Mouse (Mus musculus) CH12.LX (cell line): ENCODE data around the gene Zfp82. TPM values are rescaled to one million over a fixed set of nuclear protein-coding genes. Genes with fewer than 3 reads are reported as not detected.

Experiments used
- DNase-seq: peaks from one replicate; pipeline ENCODE4 v3.0.0-alpha.2; 2013; ENCODE audit errors: extremely low read depth
- H3K27ac ChIP-seq: 2 replicates; pipeline ENCODE4 v1.5.1; 2012; ENCODE audit warnings: low read depth, mild to moderate bottlenecking, control low read depth, moderate library complexity; ENCODE audit not compliant: insufficient read depth
- H3K27me3 ChIP-seq: replicated peaks from 2 replicates; pipeline ENCODE3; 2012; ENCODE audit warnings: inconsistent platforms
- H3K36me3 ChIP-seq, 2 experiments: replicated peaks in 1 of 2; 2 replicates each; pipeline versions ENCODE3 to v1.6.1; 2012; ENCODE audit warnings: inconsistent platforms in 1 of 2, low read length in 1 of 2, mild to moderate bottlenecking in 1 of 2, mixed read lengths in 1 of 2, moderate library complexity in 1 of 2; ENCODE audit not compliant: control insufficient read depth in 1 of 2, insufficient read depth in 1 of 2
- H3K4me1 ChIP-seq, 2 experiments: 2 replicates each; pipeline ENCODE4 v1.6.1; 2012; ENCODE audit warnings: inconsistent platforms in 1 of 2, moderate library complexity in 1 of 2; ENCODE audit not compliant: insufficient read depth in 2 of 2, control insufficient read depth in 1 of 2
- H3K4me2 ChIP-seq: 2 replicates; pipeline ENCODE4 v1.6.1; 2012; ENCODE audit warnings: low read depth, mild to moderate bottlenecking, control low read depth; ENCODE audit not compliant: poor library complexity, insufficient read depth, severe bottlenecking
- H3K4me3 ChIP-seq, 3 experiments: fragments of 150-350 bp in 1 of 3; sonication (generic) in 1 of 3; replicated peaks in 1 of 3; 2 replicates each; pipeline versions ENCODE3 to v1.5.1; 2011 to 2012; ENCODE audit warnings: low read depth in 2 of 3, low read length in 2 of 3, mild to moderate bottlenecking in 2 of 3, moderate library complexity in 2 of 3, control low read depth in 1 of 3, improper control_type of control experiment in 1 of 3, inconsistent platforms in 1 of 3, mixed read lengths in 1 of 3; ENCODE audit not compliant: poor library complexity in 1 of 3
- H3K79me2 ChIP-seq: replicated peaks from 2 replicates; pipeline ENCODE4 v1.6.1; 2012; ENCODE audit warnings: mild to moderate bottlenecking, moderate library complexity; ENCODE audit not compliant: control insufficient read depth, poor library complexity, insufficient read depth, severe bottlenecking; ENCODE audit errors: extremely low read depth
- H3K9ac ChIP-seq: 2 replicates; pipeline ENCODE4 v1.6.1; 2012; ENCODE audit warnings: low read depth, mild to moderate bottlenecking, control low read depth, moderate library complexity; ENCODE audit not compliant: insufficient read depth
- H3K9me3 ChIP-seq: replicated peaks from 2 replicates; pipeline ENCODE3; 2012; ENCODE audit warnings: low read length, inconsistent platforms, mixed read lengths
- BHLHE40 ChIP-seq: IDR thresholded peaks from 2 replicates; pipeline ENCODE4 v1.6.1; 2011; ENCODE audit warnings: mild to moderate bottlenecking, low read depth, low read length, improper control_type of control experiment
- CTCF ChIP-seq, 2 experiments: IDR thresholded peaks in 1 of 2; conservative IDR thresholded peaks in 1 of 2; 2 replicates each; pipeline ENCODE4 v1.5.1; 2011 to 2012; ENCODE audit warnings: low read depth in 2 of 2, low read length in 2 of 2, improper control_type of control experiment in 1 of 2, inconsistent platforms in 1 of 2, mild to moderate bottlenecking in 1 of 2, moderate library complexity in 1 of 2
- ELF1 ChIP-seq: IDR thresholded peaks from 2 replicates; pipeline ENCODE4 v1.6.1; 2014; ENCODE audit warnings: low read depth, mild to moderate bottlenecking, inconsistent platforms, low read length, improper control_type of control experiment
- HCFC1 ChIP-seq: IDR thresholded peaks from 2 replicates; pipeline ENCODE4 v1.6.1; 2012; ENCODE audit warnings: low read depth, mild to moderate bottlenecking, inconsistent platforms, low read length, improper control_type of control experiment
- MEF2A ChIP-seq: IDR thresholded peaks from 2 replicates; pipeline ENCODE4 v1.6.1; 2014; ENCODE audit warnings: low read depth, mild to moderate bottlenecking, inconsistent platforms, low read length, improper control_type of control experiment, borderline replicate concordance
- NRF1 ChIP-seq: IDR thresholded peaks from 2 replicates; pipeline ENCODE4 v1.6.1; 2014; ENCODE audit warnings: low read depth, mild to moderate bottlenecking, inconsistent platforms, low read length, improper control_type of control experiment, moderate library complexity
- POLR2AphosphoS2 ChIP-seq: IDR thresholded peaks from 2 replicates; pipeline ENCODE4 v1.6.1; 2011; ENCODE audit warnings: low read depth, low read length, improper control_type of control experiment
- SMC3 ChIP-seq: IDR thresholded peaks from 2 replicates; pipeline ENCODE4 v1.6.1; 2011; ENCODE audit warnings: low read depth, low read length, improper control_type of control experiment
- TCF12 ChIP-seq: IDR thresholded peaks from 2 replicates; pipeline ENCODE4 v1.6.1; 2014; ENCODE audit warnings: low read depth, mild to moderate bottlenecking, inconsistent platforms, low read length, improper control_type of control experiment
- dilution Hi-C: fragments of 300-500 bp; cut with MboI; formaldehyde crosslinking; loops from 2 replicates; pipeline ENCODE4 v1.14.3; 2020; ENCODE audit warnings: low sequenced_read_pairs; ENCODE audit not compliant: extremely low pct_unique_long_range_greater_than_20kb, extremely low pct_ligation_motif_present
- in situ Hi-C: fragments of 300-500 bp; cut with MboI; formaldehyde crosslinking; loops from 3 replicates; pipeline ENCODE4 v1.14.3; 2019; ENCODE audit warnings: low sequenced_read_pairs, low pct_ligation_motif_present, low pct_unique_long_range_greater_than_20kb, mixed read lengths
- polyA plus RNA-seq: library from polyadenylated mRNA; unstranded; fragments of >175 nt; gene quantifications from 2 replicates; pipeline ENCODE4 v1.2.1, GENCODE M21; 2012; ENCODE audit warnings: low read depth; ENCODE audit not compliant: insufficient read length
- total RNA-seq, 2 experiments: library from RNA; depleted of rRNA; stranded (reverse); fragments of 300-350 nt in 1 of 2; fragments of >200 nt in 1 of 2; gene quantifications; 2 replicates each; pipeline ENCODE4 v1.2.3; 2012 to 2014

Zfp82 gene
- total and polyA plus RNA-seq, 3 experiments: 4.9 to 7.1 (median 6.9) TPM

DNA sequence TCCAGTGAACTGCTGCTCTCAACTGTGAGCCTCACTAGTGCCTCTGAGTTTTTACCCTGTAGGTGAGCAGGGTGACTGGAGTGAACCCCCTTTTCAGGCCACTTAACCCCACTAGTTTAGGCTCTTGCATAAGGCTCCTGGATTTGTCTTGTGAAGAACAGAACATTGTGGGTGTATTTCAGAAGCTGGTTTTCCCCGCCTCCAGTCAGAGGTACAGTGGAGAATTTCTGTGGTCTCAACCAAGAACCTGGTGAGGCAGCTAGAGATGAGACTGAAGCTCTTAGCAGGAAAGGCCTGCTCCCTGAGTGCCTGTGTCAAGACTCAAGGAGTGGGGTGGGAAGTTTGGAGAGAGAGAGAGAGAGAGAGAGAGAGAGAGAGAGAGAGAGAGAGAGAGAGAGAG, 65.1 kb downstream of the Zfp82 start:
- Histone ChIP-seq H3K9me3 (no peaks in the 10 kb centered on the region), H3K27me3 (no peaks in the 10 kb centered on the region), H3K4me2 (no peak overlapping the region), H3K79me2 (no peaks in the 10 kb centered on the region), H3K4me1 (peaks cover 0 to 6% of the 10 kb centered on the region in 2 experiments; a peak in 2 of 4 replicates), H3K36me3 (peaks cover 47 to 78% of the 10 kb centered on the region in 2 experiments), H3K27ac (no peak overlapping the region), H3K4me3 (no peak overlapping the region), H3K9ac (no peak overlapping the region)
- in situ Hi-C loops: no loop called here
- dilution Hi-C loops: no loop called here
- TF ChIP-seq NRF1 (no peak), TCF12 (no peak), CTCF (conservative IDR thresholded peaks at IDR 0.05 in 1 of 2, IDR thresholded peaks at IDR 0.05 in 1 of 2; ENCODE audit: low read depth in 2 of 2, low read length in 2 of 2) (no peak), MEF2A (no peak), ELF1 (no peak), SMC3 (no peak), BHLHE40 (no peak), POLR2AphosphoS2 (no peak), HCFC1 (no peak)
- DNase-seq: no peak

Other genes starting within 250 kb of the Zfp82 start
Only the 20 nearest of the 23 such genes appear.
- gene Zfp940, start 219.2 kb downstream of the Zfp82 start, total RNA-seq (2012; rRNA removed): 10.9 and 12.6 TPM in 2 replicates
- gene Zfp940, start 219.2 kb downstream of the Zfp82 start, total RNA-seq (2014; rRNA removed): 16.5 and 19.7 TPM in 2 replicates
- gene Zfp940, start 219.2 kb downstream of the Zfp82 start, polyA plus RNA-seq: 13.3 and 16.3 TPM in 2 replicates
- 2.9 and 3.3 TPM in 2 replicates for gene Zfp420, start 212.9 kb downstream of the Zfp82 start, total RNA-seq (2012; rRNA removed)
- 4.6 and 4.8 TPM in 2 replicates for gene Zfp420, start 212.9 kb downstream of the Zfp82 start, total RNA-seq (2014; rRNA removed)
- gene Zfp420, start 212.9 kb downstream of the Zfp82 start, polyA plus RNA-seq: 2.5 and 2.9 TPM in 2 replicates
- gene Zfp27, start 166.3 kb downstream of the Zfp82 start, total RNA-seq (2012; rRNA removed): 8.4 and 9.1 TPM in 2 replicates
- 9.0 and 9.1 TPM in 2 replicates for gene Zfp27, start 166.3 kb downstream of the Zfp82 start, total RNA-seq (2014; rRNA removed)
- gene Zfp27, start 166.3 kb downstream of the Zfp82 start, polyA plus RNA-seq: 8.6 and 9.7 TPM in 2 replicates
- 3.4 and 3.5 TPM in 2 replicates for gene Zfp383, start 164.7 kb downstream of the Zfp82 start, total RNA-seq (2012; rRNA removed)
- gene Zfp383, start 164.7 kb downstream of the Zfp82 start, total RNA-seq (2014; rRNA removed): 3.4 and 3.9 TPM in 2 replicates
- 2.7 and 3.1 TPM in 2 replicates for gene Zfp383, start 164.7 kb downstream of the Zfp82 start, polyA plus RNA-seq
- 4.3 and 4.7 TPM in 2 replicates for gene Zfp74, start 118.8 kb downstream of the Zfp82 start, total RNA-seq (2012; rRNA removed)
- gene Zfp74, start 118.8 kb downstream of the Zfp82 start, total RNA-seq (2014; rRNA removed): 3.8 and 4.1 TPM in 2 replicates
- 6.7 and 6.9 TPM in 2 replicates for gene Zfp74, start 118.8 kb downstream of the Zfp82 start, polyA plus RNA-seq
- gene Zfp568, start 88.9 kb downstream of the Zfp82 start, total RNA-seq (2012; rRNA removed): 10.6 and 12.9 TPM in 2 replicates
- gene Zfp568, start 88.9 kb downstream of the Zfp82 start, total RNA-seq (2014; rRNA removed): 12.6 and 15.1 TPM in 2 replicates
- 10.8 and 11.5 TPM in 2 replicates for gene Zfp568, start 88.9 kb downstream of the Zfp82 start, polyA plus RNA-seq
- gene Zfp14, start 21.5 kb downstream of the Zfp82 start, total RNA-seq (2012; rRNA removed): 0.34 TPM in 2 replicates
- gene Zfp14, start 21.5 kb downstream of the Zfp82 start, total RNA-seq (2014; rRNA removed): 0.34 and 0.96 TPM in 2 replicates
- 0.31 and 0.54 TPM in 2 replicates for gene Zfp14, start 21.5 kb downstream of the Zfp82 start, polyA plus RNA-seq
- gene Gm26920, start 17.5 kb upstream of the Zfp82 start, total RNA-seq (2012; rRNA removed): 0.50 TPM in 1 of 2 replicates, not detected in the other
- gene Gm26920, start 17.5 kb upstream of the Zfp82 start, total RNA-seq (2014; rRNA removed): not detected in 2 replicates
- 1.1 TPM in 1 of 2 replicates, not detected in the other for gene Gm26920, start 17.5 kb upstream of the Zfp82 start, polyA plus RNA-seq
- 5.5 and 6.5 TPM in 2 replicates for gene Zfp566, start 17.6 kb upstream of the Zfp82 start, total RNA-seq (2012; rRNA removed)
- gene Zfp566, start 17.6 kb upstream of the Zfp82 start, total RNA-seq (2014; rRNA removed): 3.5 and 4.9 TPM in 2 replicates
- 9.1 TPM in 2 replicates for gene Zfp566, start 17.6 kb upstream of the Zfp82 start, polyA plus RNA-seq
- 11.1 and 11.4 TPM in 2 replicates for gene Zfp260, start 21.9 kb upstream of the Zfp82 start, total RNA-seq (2012; rRNA removed)
- 18.1 and 19.6 TPM in 2 replicates for gene Zfp260, start 21.9 kb upstream of the Zfp82 start, total RNA-seq (2014; rRNA removed)
- gene Zfp260, start 21.9 kb upstream of the Zfp82 start, polyA plus RNA-seq: 11.5 and 13.7 TPM in 2 replicates
- 4.7 and 5.7 TPM in 2 replicates for gene Zfp382, start 49.0 kb upstream of the Zfp82 start, total RNA-seq (2012; rRNA removed)
- gene Zfp382, start 49.0 kb upstream of the Zfp82 start, total RNA-seq (2014; rRNA removed): 3.9 and 4.7 TPM in 2 replicates
- 2.1 and 3.3 TPM in 2 replicates for gene Zfp382, start 49.0 kb upstream of the Zfp82 start, polyA plus RNA-seq
- 43.1 and 45.1 TPM in 2 replicates for gene Zfp146, start 96.8 kb upstream of the Zfp82 start, total RNA-seq (2012; rRNA removed)
- 44.5 and 45.0 TPM in 2 replicates for gene Zfp146, start 96.8 kb upstream of the Zfp82 start, total RNA-seq (2014; rRNA removed)
- gene Zfp146, start 96.8 kb upstream of the Zfp82 start, polyA plus RNA-seq: 42.0 and 47.8 TPM in 2 replicates
- gene Cox7a1, start 111.2 kb upstream of the Zfp82 start, total RNA-seq (2012; rRNA removed): 5.5 and 14.0 TPM in 2 replicates
- 9.9 and 15.2 TPM in 2 replicates for gene Cox7a1, start 111.2 kb upstream of the Zfp82 start, total RNA-seq (2014; rRNA removed)
- 1.6 and 4.2 TPM in 2 replicates for gene Cox7a1, start 111.2 kb upstream of the Zfp82 start, polyA plus RNA-seq
- gene Capns1, start 125.9 kb upstream of the Zfp82 start, total RNA-seq (2012; rRNA removed): 85.8 and 101 TPM in 2 replicates
- gene Capns1, start 125.9 kb upstream of the Zfp82 start, total RNA-seq (2014; rRNA removed): 207 and 219 TPM in 2 replicates
- gene Capns1, start 125.9 kb upstream of the Zfp82 start, polyA plus RNA-seq: 218 and 233 TPM in 2 replicates
- gene Polr2i, start 159.0 kb upstream of the Zfp82 start, total RNA-seq (2012; rRNA removed): 83.6 and 101 TPM in 2 replicates
- 55.0 and 62.9 TPM in 2 replicates for gene Polr2i, start 159.0 kb upstream of the Zfp82 start, total RNA-seq (2014; rRNA removed)
- 74.2 and 75.4 TPM in 2 replicates for gene Polr2i, start 159.0 kb upstream of the Zfp82 start, polyA plus RNA-seq
- 89.6 and 109 TPM in 2 replicates for gene Tbcb, start 159.4 kb upstream of the Zfp82 start, total RNA-seq (2012; rRNA removed)
- 54.9 and 57.7 TPM in 2 replicates for gene Tbcb, start 159.4 kb upstream of the Zfp82 start, total RNA-seq (2014; rRNA removed)
- gene Tbcb, start 159.4 kb upstream of the Zfp82 start, polyA plus RNA-seq: 79.9 and 86.3 TPM in 2 replicates
- gene Ovol3, start 162.8 kb upstream of the Zfp82 start, total RNA-seq (2012; rRNA removed): 0.42 and 0.84 TPM in 2 replicates
- gene Ovol3, start 162.8 kb upstream of the Zfp82 start, total RNA-seq (2014; rRNA removed): 1.9 and 2.8 TPM in 2 replicates
- 3.4 and 4.3 TPM in 2 replicates for gene Ovol3, start 162.8 kb upstream of the Zfp82 start, polyA plus RNA-seq
- gene Thap8, start 207.2 kb upstream of the Zfp82 start, total RNA-seq (2012; rRNA removed): 0.38 and 0.63 TPM in 2 replicates
- gene Thap8, start 207.2 kb upstream of the Zfp82 start, total RNA-seq (2014; rRNA removed): not detected in 2 replicates
- gene Thap8, start 207.2 kb upstream of the Zfp82 start, polyA plus RNA-seq: 0.23 TPM in 1 of 2 replicates, not detected in the other
- gene Wdr62, start 207.5 kb upstream of the Zfp82 start, total RNA-seq (2012; rRNA removed): 5.3 and 5.4 TPM in 2 replicates
- gene Wdr62, start 207.5 kb upstream of the Zfp82 start, total RNA-seq (2014; rRNA removed): 2.2 and 2.3 TPM in 2 replicates
- 17.7 and 19.7 TPM in 2 replicates for gene Wdr62, start 207.5 kb upstream of the Zfp82 start, polyA plus RNA-seq
- not detected in 2 replicates for gene Clip3, start 218.8 kb upstream of the Zfp82 start, total RNA-seq (2012; rRNA removed)
- gene Clip3, start 218.8 kb upstream of the Zfp82 start, total RNA-seq (2014; rRNA removed): not detected in 2 replicates
- gene Clip3, start 218.8 kb upstream of the Zfp82 start, polyA plus RNA-seq: not detected in 2 replicates